Mouse (Mus musculus) CH12.LX (cell line): ENCODE data around the gene Map2k4.

Source experiments
- EP300 ChIP-seq: IDR thresholded peaks from 2 replicates; pipeline ENCODE4 v1.6.1; 2011; ENCODE audit warnings: low read length, improper control_type of control experiment
- ETS1 ChIP-seq: conservative IDR thresholded peaks from 2 replicates; pipeline ENCODE4 v1.6.1; 2012; ENCODE audit warnings: low read depth, mild to moderate bottlenecking, inconsistent platforms, low read length, improper control_type of control experiment, moderate library complexity
- MAZ ChIP-seq: IDR thresholded peaks from 2 replicates; pipeline ENCODE4 v1.6.1; 2012; ENCODE audit warnings: low read depth, mild to moderate bottlenecking, inconsistent platforms, low read length, improper control_type of control experiment, moderate library complexity
- NELFE ChIP-seq: IDR thresholded peaks from 2 replicates; pipeline ENCODE4 v1.6.1; 2011; ENCODE audit warnings: low read depth, low read length, improper control_type of control experiment
- POLR2A ChIP-seq: IDR thresholded peaks from 2 replicates; pipeline ENCODE4 v1.6.1; 2011; ENCODE audit warnings: low read depth, mild to moderate bottlenecking, improper control_type of control experiment, low read length
- POLR2AphosphoS2 ChIP-seq: IDR thresholded peaks from 2 replicates; pipeline ENCODE4 v1.6.1; 2011; ENCODE audit warnings: low read depth, low read length, improper control_type of control experiment
- SIN3A ChIP-seq: IDR thresholded peaks from 2 replicates; pipeline ENCODE4 v1.6.1; 2012; ENCODE audit warnings: low read length, improper control_type of control experiment, inconsistent platforms
- USF2 ChIP-seq: conservative IDR thresholded peaks from 2 replicates; pipeline ENCODE4 v1.6.1; 2011; ENCODE audit warnings: low read depth, low read length, improper control_type of control experiment
- ZNF384 ChIP-seq: IDR thresholded peaks from 2 replicates; pipeline ENCODE4 v1.6.1; 2012; ENCODE audit warnings: low read depth, low read length, improper control_type of control experiment, inconsistent platforms

- no peak for TF ChIP-seq USF2
- no peak for TF ChIP-seq ETS1
- TF ChIP-seq ZNF384: no peak
- TF ChIP-seq POLR2A: no peak
- no peak for TF ChIP-seq SIN3A
- TF ChIP-seq EP300: no peak
- no peak for TF ChIP-seq MAZ
- no peak for TF ChIP-seq NELFE
- TF ChIP-seq POLR2AphosphoS2: no peak
These were observed 1.9 kb downstream of the Map2k4 start for GRCm38 (mm10) chr11:65786160-65786559.
